Mouse (Mus musculus): Measurements from ENCODE around the gene Pard3. TPM values are rescaled to one million over a fixed set of nuclear protein-coding genes. Genes with fewer than 3 reads are reported as not detected.

Gene Pard3
- polyA plus RNA-seq, 1 experiment: 58.8 TPM

DNA sequence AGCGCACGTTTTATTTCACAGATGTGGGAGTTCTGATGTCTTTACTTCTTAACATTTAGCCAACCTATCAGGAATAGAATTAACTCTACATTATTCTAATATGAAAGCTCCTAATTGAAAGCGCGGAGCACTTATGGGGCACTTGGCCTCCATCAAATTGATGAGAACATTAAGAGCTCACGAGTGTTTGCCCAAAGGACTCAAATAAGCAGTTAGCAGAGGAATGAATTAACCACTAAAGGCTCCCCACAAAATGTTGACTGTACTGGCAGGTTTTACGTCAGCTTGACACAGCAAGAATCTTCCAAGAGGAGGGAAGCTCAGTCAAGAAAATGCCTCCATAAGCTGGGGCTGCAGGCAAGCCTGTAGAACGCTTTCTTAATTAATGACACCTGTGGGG is 32.1 kb downstream of the Pard3 start:
- 76% methylated on average over 7 of the region's 7 CpGs for WGBS
- no peak overlapping the region for H3K4me3 ChIP-seq (replicated peaks; ENCODE audit: extremely low read depth, low read depth, low read length)
- no peak for TF ChIP-seq POLR2A (IDR thresholded peaks at IDR 0.05; ENCODE audit: borderline replicate concordance, extremely low read depth, low read depth, low read length)
- peaks cover 7% of the 10 kb centered on the region for H3K4me1 ChIP-seq (ENCODE audit: control insufficient read depth, insufficient read depth, low read length)
- DNase-seq: no peak

DNA sequence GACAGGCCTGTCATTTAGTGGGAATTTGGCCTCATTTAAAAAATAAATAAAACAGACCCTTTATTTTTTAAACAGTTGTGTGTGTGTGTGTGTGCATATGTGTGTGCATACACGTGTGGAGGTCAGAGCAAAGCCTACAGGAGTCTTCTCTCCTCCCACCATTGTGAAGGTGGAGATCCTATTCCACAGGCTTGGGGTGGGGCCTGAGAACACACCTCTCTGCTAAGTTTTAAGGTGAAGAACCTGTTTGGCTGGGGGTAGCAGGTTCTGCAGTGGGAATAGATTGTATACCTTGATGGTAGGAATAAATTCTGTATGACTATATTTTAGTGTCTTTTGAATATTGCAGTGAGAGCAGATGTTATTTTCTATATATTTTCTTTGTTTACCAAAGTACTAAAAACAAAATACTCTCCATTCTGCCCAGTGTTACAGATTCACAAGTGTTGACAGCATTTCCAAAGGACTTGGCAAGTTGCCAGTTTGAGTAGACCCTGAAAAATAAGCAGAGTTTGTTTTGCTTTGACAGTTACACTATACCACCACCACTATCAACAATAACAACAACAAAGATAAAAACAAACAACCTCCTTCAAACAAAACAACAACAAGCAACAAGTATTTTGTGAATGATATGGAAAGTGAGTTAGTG is 35.9 kb downstream of the Pard3 start:
- no peak for DNase-seq
- 56% methylated on average over 1 of the region's 1 CpGs for WGBS
- no peak for TF ChIP-seq CTCF (IDR thresholded peaks at IDR 0.05; ENCODE audit: insufficient read depth, low read length)
- no peak for TF ChIP-seq POLR2A (IDR thresholded peaks at IDR 0.05; ENCODE audit: borderline replicate concordance, extremely low read depth, low read depth, low read length)
- no peak overlapping the region for H3K4me3 ChIP-seq (replicated peaks; ENCODE audit: extremely low read depth, low read depth, low read length)
- H3K4me1 ChIP-seq (ENCODE audit: control insufficient read depth, insufficient read depth, low read length): peaks cover 8% of the 10 kb centered on the region

GRCm38 (mm10) chr8:127103256-127103655 is 39.6 kb downstream of the Pard3 start:
- Histone ChIP-seq H3K4me1 (ENCODE audit: control insufficient read depth, insufficient read depth, low read length) (peaks cover 7% of the 10 kb centered on the region), H3K4me3 (replicated peaks; ENCODE audit: extremely low read depth, low read depth, low read length) (no peak overlapping the region)
- 35% methylated on average over 5 of the region's 5 CpGs for WGBS
- no peak for TF ChIP-seq POLR2A (IDR thresholded peaks at IDR 0.05; ENCODE audit: borderline replicate concordance, extremely low read depth, low read depth, low read length)
- TF ChIP-seq CTCF (IDR thresholded peaks at IDR 0.05; ENCODE audit: insufficient read depth, low read length): no peak
- DNase-seq: no peak

DNA sequence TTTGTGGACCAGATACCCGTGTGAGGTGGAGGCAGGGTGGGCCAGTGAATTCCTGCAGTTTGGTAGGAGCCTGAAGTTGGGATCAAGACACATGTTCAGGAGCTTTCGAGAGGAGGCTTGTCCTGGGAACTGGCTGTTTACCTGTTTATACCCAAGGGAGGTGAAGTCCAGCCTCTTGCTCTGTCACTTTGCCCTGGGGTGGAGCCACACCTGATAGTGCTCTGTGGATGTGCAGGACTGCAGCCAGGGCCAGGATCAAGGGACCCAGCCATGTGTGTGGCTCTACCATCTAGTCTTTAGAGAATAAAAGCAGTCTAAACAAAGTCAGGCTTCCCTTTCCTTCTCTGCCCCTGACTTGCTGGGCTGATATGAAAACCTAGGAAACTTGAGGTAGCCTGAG is 40.9 kb downstream of the Pard3 start:
- 57% methylated on average over 2 of the region's 2 CpGs for WGBS
- TF ChIP-seq CTCF (IDR thresholded peaks at IDR 0.05; ENCODE audit: insufficient read depth, low read length): no peak
- no peak for TF ChIP-seq POLR2A (IDR thresholded peaks at IDR 0.05; ENCODE audit: borderline replicate concordance, extremely low read depth, low read depth, low read length)
- no peak for DNase-seq
- H3K4me1 ChIP-seq (ENCODE audit: control insufficient read depth, insufficient read depth, low read length): peaks cover 10% of the 10 kb centered on the region
- no peak overlapping the region for H3K4me3 ChIP-seq (replicated peaks; ENCODE audit: extremely low read depth, low read depth, low read length)

DNA sequence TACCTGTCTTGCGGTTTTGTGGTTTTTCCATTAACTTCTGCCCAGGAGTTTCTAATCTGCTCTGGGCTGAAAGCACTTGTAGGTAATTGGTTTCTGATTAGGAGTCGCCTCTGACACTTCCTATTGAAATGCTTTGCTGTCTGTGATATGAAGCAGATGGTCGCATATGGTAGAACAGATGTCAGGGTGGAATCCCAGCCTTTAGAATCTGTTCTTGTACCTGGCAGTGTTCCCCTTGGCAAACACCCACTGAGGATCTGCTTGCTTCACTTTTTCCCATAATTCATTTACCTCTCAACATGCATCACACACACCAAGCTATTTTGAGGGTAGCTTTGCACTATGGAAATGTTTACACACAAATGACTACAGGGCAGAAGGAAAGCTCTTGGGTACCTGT is 44.2 kb downstream of the Pard3 start:
- H3K4me3 ChIP-seq (replicated peaks; ENCODE audit: extremely low read depth, low read depth, low read length): no peak overlapping the region
- WGBS: 54% methylated on average over 3 of the region's 3 CpGs
- no peak for DNase-seq
- peaks cover 12% of the 10 kb centered on the region for H3K4me1 ChIP-seq (ENCODE audit: control insufficient read depth, insufficient read depth, low read length)
- TF ChIP-seq POLR2A (IDR thresholded peaks at IDR 0.05; ENCODE audit: borderline replicate concordance, extremely low read depth, low read depth, low read length) (no peak), CTCF (IDR thresholded peaks at IDR 0.05; ENCODE audit: insufficient read depth, low read length) (no peak)

DNA sequence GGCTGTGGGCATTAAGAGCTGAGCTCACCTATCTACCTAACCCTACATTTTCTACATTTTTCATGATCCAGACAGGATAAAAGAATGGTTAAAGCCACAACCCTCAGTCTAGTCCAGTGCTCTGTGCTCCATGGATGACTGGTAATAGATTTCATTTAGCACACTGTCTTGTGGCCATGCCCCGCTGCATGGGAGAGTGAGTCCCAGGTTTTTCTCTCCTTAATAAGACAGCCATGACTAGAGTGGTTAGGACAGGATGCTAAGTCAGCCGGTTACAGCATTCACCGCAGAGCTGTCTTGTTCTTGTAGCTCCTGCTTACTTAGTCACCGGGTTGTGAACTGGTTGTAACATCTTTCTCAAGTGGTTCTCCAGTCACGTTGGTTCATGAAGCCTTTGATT is 49.5 kb downstream of the Pard3 start:
- no peak for TF ChIP-seq POLR2A (IDR thresholded peaks at IDR 0.05; ENCODE audit: borderline replicate concordance, extremely low read depth, low read depth, low read length)
- TF ChIP-seq CTCF (IDR thresholded peaks at IDR 0.05; ENCODE audit: insufficient read depth, low read length): no peak
- 75% methylated on average over 5 of the region's 5 CpGs for WGBS
- no peak for DNase-seq
- peaks cover 15% of the 10 kb centered on the region for H3K4me1 ChIP-seq (ENCODE audit: control insufficient read depth, insufficient read depth, low read length)
- no peak overlapping the region for H3K4me3 ChIP-seq (replicated peaks; ENCODE audit: extremely low read depth, low read depth, low read length)

GRCm38 (mm10) chr8:127115837-127116236 is 52.1 kb downstream of the Pard3 start:
- 64% methylated on average over 3 of the region's 3 CpGs for WGBS
- DNase-seq: no peak
- no peak overlapping the region for H3K4me3 ChIP-seq (replicated peaks; ENCODE audit: extremely low read depth, low read depth, low read length)
- H3K4me1 ChIP-seq (ENCODE audit: control insufficient read depth, insufficient read depth, low read length): peaks cover 12% of the 10 kb centered on the region
- TF ChIP-seq POLR2A (IDR thresholded peaks at IDR 0.05; ENCODE audit: borderline replicate concordance, extremely low read depth, low read depth, low read length): no peak

- H3K4me3 ChIP-seq (replicated peaks; ENCODE audit: extremely low read depth, low read depth, low read length): no peak overlapping the region
- whole genome bisulfite sequencing: 77% methylated on average over 11 of the region's 11 CpGs
- TF ChIP-seq POLR2A (IDR thresholded peaks at IDR 0.05; ENCODE audit: borderline replicate concordance, extremely low read depth, low read depth, low read length) (no peak), CTCF (IDR thresholded peaks at IDR 0.05; ENCODE audit: insufficient read depth, low read length) (no peak)
- peaks cover 12% of the 10 kb centered on the region for H3K4me1 ChIP-seq (ENCODE audit: control insufficient read depth, insufficient read depth, low read length)
- DNase-seq: no peak
Observed at GRCm38 (mm10) chr8:127118373-127118861, 54.7 kb downstream of the Pard3 start.

- Histone ChIP-seq H3K4me3 (replicated peaks; ENCODE audit: extremely low read depth, low read depth, low read length) (no peak overlapping the region), H3K4me1 (ENCODE audit: control insufficient read depth, insufficient read depth, low read length) (peaks cover 18% of the 10 kb centered on the region)
- 79% methylated on average over 3 of the region's 3 CpGs for WGBS
- TF ChIP-seq POLR2A (IDR thresholded peaks at IDR 0.05; ENCODE audit: borderline replicate concordance, extremely low read depth, low read depth, low read length) (no peak), CTCF (IDR thresholded peaks at IDR 0.05; ENCODE audit: insufficient read depth, low read length) (no peak)
- no peak for DNase-seq
Observed at GRCm38 (mm10) chr8:127123391-127123790, 59.7 kb downstream of the Pard3 start.

GRCm38 (mm10) chr8:127124795-127125194 is 61.1 kb downstream of the Pard3 start:
- Histone ChIP-seq H3K4me1 (ENCODE audit: control insufficient read depth, insufficient read depth, low read length) (peaks cover 18% of the 10 kb centered on the region), H3K4me3 (replicated peaks; ENCODE audit: extremely low read depth, low read depth, low read length) (no peak overlapping the region)
- DNase-seq: no peak
- 12% methylated on average over 8 of the region's 8 CpGs for WGBS
- TF ChIP-seq CTCF (IDR thresholded peaks at IDR 0.05; ENCODE audit: insufficient read depth, low read length): no peak
- TF ChIP-seq POLR2A (IDR thresholded peaks at IDR 0.05; ENCODE audit: borderline replicate concordance, extremely low read depth, low read depth, low read length): no peak

Measured in lung, adult 2 months (tissue).